Mouse (Mus musculus) stomach, postnatal 0 days (tissue): ENCODE measurements around the gene Ost4.

Source experiments
- CTCF ChIP-seq: IDR thresholded peaks from 2 replicates; pipeline ENCODE4 v1.5.1; 2016; ENCODE audit warnings: antibody characterized with exemption, low read depth, mild to moderate bottlenecking, moderate library complexity
- EP300 ChIP-seq: optimal IDR thresholded peaks from 2 replicates; pipeline ENCODE3; 2016; ENCODE audit warnings: antibody characterized with exemption

DNA sequence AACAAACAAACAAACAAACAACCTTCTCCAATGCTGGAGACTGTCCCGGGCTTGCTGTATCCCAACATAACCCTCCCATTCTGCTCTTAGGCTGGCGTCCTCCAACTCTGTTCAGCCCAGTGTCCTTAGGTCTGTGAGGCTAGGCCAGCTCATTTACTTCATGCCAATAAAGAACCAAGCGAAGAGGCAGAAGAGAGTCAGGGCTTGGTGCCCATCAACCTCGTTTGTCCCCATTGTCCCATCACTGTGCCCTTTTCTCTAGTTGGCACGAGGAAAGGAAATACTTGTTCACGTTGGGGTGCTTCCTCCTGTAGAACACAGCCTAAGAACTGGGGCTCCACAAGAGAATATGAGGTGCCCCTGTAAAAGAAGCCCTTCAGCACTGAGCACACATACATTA is 44.1 kb upstream of the Ost4 start:
- TF ChIP-seq CTCF (no peak), EP300 (no peak)
